Mouse (Mus musculus) adrenal gland (tissue): ENCODE data around the gene Zmat1.
"Not testable (repeated sequence)": the region's sequence is repeated elsewhere in the genome, so short reads cannot be mapped to it uniquely, and the experiment has no call there.

Source experiments
- intact Hi-C: fragments of 180-260 bp; cut with DNase I; formaldehyde crosslinking; loops from one replicate; pipeline ENCODE4 v1.15.1; 2025
- long read RNA-seq, 2 experiments: library from polyadenylated mRNA; unstranded; transcript quantifications; one replicate each; pipeline ENCODE4 v2.0.0; 2020; ENCODE audit warnings: borderline replicate concordance in 1 of 2; ENCODE audit not compliant: insufficient replicate concordance in 1 of 2

The Zmat1 gene
- long read RNA-seq, experiment 1, transcript Zmat1-201 (7 exons, 3,501 nt): major isoform, 6 of 12 reads
- long read RNA-seq, experiment 1, partial matches to known transcripts: 0 of 12 reads
- long read RNA-seq, experiment 1, other reads (novel, unspliced or antisense): 6 of 12 reads
- long read RNA-seq, experiment 2, transcript Zmat1-201 (7 exons, 3,501 nt): major isoform, 11 of 18 reads
- long read RNA-seq, experiment 2, partial matches to known transcripts: 0 of 18 reads
- long read RNA-seq, experiment 2, other reads (novel, unspliced or antisense): 7 of 18 reads

DNA sequence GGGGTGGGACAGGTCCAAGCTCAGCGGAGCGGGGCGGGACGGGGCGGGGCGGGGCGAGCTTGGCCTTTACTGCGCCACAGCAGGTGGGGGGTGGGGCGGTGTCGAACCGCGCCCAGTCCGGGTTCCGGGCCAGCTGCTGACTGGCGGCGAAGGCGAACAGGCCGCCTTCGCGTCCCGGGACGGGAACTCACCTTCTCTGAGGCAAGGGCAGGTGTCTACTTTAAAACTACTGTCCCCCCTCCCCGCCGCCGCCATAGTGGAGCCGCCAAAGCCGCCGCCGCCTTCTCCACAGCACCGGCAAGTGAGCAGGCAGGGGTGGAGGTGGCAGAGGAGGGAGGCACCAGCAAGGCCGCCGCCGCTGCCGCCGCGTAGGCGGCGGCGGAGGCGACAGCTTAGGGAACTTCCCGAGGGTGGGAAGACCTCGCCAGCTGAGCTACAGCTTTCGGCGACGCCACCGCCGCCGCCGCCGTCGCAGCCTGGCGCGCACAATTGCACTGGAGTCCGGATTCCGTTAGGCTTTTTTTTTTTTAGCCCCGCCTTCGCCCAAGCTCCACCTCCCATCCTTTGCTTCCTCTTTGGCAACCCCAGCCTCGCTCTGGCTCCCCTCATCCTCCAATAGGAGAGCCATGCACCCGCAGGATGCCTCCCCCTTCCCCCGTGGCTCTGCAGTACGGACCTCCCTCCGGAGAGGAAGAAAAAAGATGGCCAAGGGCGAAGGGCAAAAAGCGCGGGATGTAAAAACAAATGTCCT lies at the start of gene Zmat1:
TSS of gene Zmat1 (minus strand) at position 490 of the 751 bp plus-strand sequence.
- intact Hi-C loops: no loop called here

DNA sequence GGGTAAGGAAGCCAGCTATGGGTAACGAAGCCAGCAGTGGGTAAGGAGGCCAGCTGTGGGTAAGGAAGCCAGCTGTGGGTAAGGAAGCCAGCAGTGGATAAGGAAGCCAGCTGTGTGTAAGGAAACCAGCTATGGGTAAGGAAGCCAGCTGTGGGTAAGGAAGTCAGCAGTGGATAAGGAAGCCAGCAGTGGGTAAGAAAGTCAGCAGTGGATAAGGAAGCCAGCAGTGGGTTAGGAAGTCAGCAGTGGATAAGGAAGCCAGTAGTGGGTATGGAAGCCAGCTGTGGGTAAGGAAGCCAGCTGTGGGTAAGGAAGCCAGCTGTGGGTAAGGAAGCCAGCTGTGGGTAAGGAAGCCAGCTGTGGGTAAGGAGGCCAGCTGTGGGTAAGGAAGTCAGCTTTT lies 44.9 kb upstream of the Zmat1 start:
- intact Hi-C loops: not testable (repeated sequence)

GRCm38 (mm10) chrX:135035962-135036375 lies 27.0 kb upstream of the Zmat1 start:
- intact Hi-C loops: no loop called here

DNA sequence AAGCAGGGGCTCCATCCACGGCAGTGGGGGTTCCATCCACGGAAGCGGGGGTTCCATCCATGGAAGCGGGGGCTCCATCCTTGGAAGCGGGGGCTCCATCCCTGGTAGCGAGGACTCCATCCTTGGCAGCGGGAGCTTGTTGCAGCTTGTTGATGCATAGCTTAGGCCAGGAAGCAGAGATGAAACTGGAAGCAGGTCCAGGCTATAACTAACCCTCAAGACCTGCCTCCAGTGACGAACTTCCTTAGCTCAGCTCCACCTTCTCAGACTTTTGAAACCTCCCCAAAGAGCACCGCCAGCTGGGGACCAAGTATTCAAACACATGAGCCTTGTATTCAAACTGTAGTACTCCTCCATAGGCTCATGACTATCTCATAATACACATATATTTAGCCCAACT lies 16.1 kb upstream of the Zmat1 start:
- intact Hi-C loops: no loop called here

- intact Hi-C loops: no loop called here
Measured at GRCm38 (mm10) chrX:135011381-135011780, 2.4 kb upstream of the Zmat1 start.

- intact Hi-C loops: no loop called here
Measured at GRCm38 (mm10) chrX:135009471-135009815, 434 bp upstream of the Zmat1 start.

GRCm38 (mm10) chrX:135008021-135008420 lies 988 bp downstream of the Zmat1 start:
- intact Hi-C loops: no loop called here

DNA sequence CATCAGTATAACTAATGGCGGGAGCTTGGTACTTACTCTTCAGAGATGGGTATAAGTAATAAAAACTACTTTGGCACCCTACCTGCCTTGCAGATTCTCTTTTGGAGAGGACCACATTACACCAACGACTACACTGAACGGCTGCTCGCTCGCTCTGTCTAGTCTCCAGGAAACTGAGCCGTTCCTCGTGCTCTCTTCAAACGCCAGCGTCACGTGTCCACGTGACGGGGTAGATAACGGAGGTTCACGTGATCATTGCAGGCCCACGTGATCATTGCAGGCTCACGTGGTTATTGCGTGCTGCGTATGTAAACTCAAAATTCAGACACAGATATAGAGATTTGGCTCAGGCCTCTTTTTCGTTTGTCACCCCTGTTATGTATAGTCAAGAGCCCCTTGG lies 44.5 kb downstream of the Zmat1 start, which contains the start of gene Nxf2:
TSS of gene Nxf2 (minus strand) at position 209 of the 400 bp plus-strand sequence.
- intact Hi-C loops: no loop called here

GRCm38 (mm10) chrX:134963305-134964094 lies 45.5 kb downstream of the Zmat1 start:
- intact Hi-C loops: no loop called here

- intact Hi-C loops: no loop called here
Measured at GRCm38 (mm10) chrX:134930361-134930760, 78.6 kb downstream of the Zmat1 start.

- intact Hi-C loops: loop anchor here (5.0 kb wide), 1 partner anchor 203 kb away; no protein-coding TSS in a partner anchor
Measured at GRCm38 (mm10) chrX:134929927-134930326, 79.1 kb downstream of the Zmat1 start.

GRCm38 (mm10) chrX:134925058-134925457 lies 84.0 kb downstream of the Zmat1 start:
- intact Hi-C loops: loop anchor here (5.0 kb wide), 1 partner anchor 198 kb away; no protein-coding TSS in a partner anchor

DNA sequence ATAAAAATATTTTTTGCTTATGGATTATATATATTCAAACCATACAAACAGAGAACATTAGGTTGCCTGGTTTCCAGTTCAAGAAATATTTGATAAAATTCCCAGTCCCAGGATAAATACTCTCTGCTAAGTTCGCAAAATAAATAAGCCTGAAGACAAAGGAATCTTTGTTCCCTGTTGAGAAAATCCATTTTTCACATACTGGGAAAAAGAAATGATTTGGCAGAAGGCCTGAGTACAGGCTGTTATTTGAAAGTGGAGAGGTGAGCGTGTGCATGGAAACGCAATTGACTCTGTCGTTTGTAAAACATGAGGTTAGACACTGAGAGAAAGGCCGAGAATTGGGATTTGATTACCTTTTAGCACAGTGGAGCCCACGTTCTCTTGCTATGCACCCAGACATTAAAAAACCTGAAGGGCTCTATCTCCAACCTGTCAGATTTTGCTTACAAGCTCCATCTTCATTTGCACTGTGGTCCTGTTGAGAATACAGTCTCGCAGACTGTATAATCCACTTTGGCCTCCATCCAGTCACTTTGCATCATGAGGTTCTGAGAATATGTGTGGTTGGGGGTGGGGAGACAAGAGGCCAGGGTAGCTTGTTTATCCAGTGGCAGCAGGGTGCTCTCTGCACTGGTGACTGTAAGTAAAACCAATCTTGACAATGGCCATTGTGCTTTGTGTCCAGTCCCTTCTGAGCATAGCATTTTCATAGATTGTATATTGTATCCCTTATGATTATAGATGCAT lies 85.2 kb downstream of the Zmat1 start:
- intact Hi-C loops: no loop called here
